Mouse (Mus musculus) MEL-GATA-1-ER (cell line): Measurements from ENCODE around the gene Gm49510.
A peak's percentile ranks its signal among the peaks of the same experiment; 100 is the strongest.

Experiments used
- DNase-seq: peaks from one replicate; pipeline ENCODE4 v3.0.0-alpha.2; 2012; ENCODE audit warnings: low read depth; ENCODE audit errors: extremely low read depth

Gm49510 gene

GRCm38 (mm10) chr15:78940325-78940724 lies 40.9 kb downstream of the Gm49510 start:
- no peak for DNase-seq

DNA sequence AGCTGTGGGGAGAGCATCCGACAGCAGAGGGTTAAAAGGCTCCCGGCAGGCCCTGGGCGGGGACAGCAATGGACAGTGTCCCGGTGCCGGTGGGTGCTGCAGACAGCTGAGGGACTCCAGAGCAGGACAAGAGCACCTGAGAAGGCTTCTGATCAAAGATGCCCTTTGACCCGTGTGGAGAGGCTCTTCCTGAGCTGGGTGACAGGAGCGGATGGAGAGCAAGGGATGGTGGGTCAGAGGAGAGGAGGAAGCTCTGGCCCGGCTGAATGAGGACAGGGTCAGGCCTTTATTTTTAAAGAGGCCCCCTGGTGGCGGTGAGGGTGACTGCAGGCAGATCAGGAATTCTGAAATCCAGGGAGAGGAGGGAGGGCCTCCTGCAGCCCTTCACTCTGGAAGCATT lies 43.2 kb downstream of the Gm49510 start:
- DNase-seq = no peak

DNA sequence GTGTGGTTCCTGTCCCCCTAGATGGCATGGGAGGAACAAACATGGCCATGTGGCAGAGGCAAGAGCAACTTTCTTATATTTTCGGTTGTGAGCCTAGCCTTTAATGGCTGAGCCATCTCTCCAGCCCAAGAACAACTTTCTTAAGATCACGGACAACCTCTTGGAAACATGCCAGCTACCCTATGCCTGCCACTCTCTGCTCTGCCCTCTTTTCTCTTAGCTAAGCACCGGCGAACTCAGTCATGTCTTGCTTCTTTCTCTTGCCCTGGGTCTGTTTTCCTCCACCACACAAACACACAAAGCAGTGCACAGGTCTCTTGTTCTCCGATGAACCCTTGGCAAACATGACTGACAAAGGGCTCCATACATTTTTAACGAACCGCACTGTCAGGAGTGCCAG lies 46.8 kb downstream of the Gm49510 start:
- DNase-seq = peak; percentile 37

DNA sequence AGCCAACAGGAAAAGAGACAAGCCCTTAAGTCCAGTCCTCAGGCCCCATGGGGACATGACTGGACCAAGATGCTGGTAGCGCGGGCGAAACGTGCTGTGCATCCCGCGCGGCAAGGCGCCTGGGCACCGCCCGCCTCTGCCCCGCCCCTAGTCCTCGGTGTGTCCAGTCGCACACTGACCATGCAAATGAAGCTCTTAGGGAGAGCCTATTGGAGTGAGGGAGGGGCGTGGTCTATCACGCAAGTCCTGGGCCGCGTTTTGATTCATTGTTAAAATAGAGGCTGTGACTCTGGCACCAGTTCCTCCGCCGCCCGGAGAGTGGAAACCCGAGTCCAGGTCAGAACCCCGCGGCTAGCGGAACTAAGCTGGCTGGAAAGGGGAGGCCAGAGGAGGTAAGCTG lies 48.2 kb downstream of the Gm49510 start, which contains the start of gene Triobp:
TSS of gene Triobp (plus strand) at position 68 of the 400 bp plus-strand sequence.
- peak; percentile 88 for DNase-seq

- no peak for DNase-seq
These were observed 48.8 kb downstream of the Gm49510 start for GRCm38 (mm10) chr15:78948152-78948725.

- DNase-seq = no peak
These were observed 49.4 kb downstream of the Gm49510 start for GRCm38 (mm10) chr15:78948883-78949282.

DNA sequence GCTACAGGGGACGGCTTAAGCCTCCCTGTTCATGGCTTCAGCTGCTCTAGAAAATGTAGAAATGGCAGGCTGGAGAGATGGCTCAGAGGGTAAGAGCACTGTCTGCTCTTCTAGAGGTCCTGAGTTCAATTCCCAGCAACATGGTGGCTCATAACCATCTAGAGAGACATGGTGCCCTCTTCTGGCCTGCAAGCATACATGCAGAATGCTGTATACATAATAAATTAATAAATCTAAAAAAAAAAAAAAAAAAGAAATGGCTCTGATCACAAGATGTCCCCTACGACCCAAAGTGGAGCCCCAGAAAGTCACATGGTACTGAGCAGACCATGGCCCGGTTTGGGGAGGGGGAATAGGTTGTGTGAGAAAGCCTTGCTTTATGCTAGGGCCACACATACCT lies 56.2 kb downstream of the Gm49510 start:
- no peak for DNase-seq

DNA sequence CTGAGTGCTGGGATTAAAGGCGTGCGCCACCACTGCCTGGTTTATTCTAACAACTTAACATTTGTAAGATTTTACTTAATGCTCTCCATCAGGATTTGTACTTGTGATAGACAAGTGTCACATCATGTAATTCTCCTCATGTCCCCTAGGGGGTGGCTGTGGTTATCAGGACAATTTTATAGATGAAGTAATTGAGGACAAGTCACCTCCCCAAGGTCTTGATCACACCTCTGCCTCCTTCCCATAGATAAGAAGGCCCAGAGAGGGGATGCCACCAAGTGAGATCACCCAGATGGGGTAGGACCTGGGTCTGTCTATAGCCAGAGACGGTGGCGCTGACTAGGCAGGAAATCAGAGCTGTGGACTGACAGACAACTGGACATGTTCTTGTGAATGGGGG lies 56.9 kb downstream of the Gm49510 start:
- peak; percentile 31 for DNase-seq

DNA sequence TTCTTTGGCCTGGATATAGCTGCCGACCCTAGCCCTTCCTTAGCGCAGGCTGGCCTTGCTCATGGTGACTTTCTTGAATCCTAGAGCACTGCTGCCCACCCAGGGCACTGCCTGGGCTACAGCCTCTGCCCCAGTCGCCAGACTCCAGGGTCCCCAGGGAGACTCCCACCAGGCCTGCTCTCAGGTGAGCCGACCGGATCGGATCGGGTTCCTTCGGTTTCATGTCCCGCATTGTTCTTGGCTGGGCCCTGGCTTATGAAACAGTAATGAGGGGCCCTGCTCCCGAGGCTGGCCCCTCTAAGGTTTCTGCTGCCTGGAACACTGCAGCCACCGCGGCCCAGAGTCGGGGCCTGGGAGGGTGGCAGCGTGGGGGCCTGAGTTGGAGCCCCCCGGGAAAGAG lies 57.6 kb downstream of the Gm49510 start:
- DNase-seq = no peak

DNA sequence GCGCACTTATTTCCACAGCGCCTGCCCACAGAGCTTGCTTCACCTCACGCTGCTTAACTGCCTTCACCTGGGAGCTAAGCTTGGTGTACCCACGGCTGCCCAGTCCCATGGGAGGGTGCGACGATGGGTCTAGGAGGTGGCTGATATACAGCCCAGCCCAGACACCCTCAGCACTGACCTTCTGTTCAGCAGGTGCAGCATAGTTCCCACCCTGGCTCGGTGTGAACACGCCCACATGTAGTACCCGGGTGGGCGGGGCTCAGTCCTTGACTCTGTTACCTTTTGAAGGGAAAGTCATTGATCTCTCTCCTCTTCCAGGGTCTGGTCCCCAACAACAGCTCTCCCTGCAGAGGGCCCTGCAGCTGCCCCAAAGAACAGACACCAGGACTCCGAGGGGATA lies 60.1 kb downstream of the Gm49510 start:
- DNase-seq = no peak

DNA sequence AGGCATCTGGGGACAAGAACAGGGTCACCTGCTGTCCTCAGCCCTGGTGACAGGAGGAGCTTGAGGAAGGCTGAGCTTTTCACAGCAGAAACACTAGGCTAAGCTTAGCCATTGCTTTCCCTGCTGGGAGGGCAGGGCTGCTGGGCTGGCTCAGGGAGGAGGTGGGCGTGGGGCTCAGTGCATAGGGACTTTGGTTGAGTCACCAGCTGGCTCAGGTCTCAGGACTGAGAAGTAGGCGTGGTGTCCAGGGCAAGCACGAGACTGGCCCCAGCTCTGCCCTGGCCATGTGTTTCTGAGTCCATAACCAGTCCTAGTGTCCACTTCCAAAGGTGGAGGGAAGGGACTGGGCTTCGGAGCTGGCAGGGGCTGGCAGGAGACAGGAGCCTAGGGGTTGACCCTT lies 60.6 kb downstream of the Gm49510 start:
- no peak for DNase-seq

DNA sequence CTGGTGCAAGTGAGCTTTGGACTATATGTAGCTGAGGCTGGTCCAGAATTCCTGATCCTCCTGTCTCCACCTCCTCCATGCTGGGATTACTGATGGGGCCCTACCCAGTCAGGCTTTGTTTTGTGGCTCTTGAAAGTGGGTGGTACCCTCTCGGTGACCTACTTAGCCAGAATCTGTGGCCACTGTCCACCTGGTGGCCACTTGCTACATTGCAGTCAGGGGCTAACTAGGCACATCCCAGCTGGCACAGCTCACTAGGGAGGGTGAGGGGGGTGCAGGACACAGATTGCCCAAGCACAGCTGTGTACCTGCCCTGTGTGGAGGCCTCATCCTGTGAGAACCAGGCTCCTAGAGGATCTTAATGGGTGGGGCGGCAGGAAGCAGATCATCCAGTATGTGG lies 63.4 kb downstream of the Gm49510 start:
- DNase-seq = no peak
